Mouse (Mus musculus): ENCODE measurements around the gene 1700067K01Rik.

The 1700067K01Rik gene

GRCm38 (mm10) chr8:84001281-84002000, at the start of gene 1700067K01Rik:
TSS of gene 1700067K01Rik (plus strand) at chr8:84001502.
- peak in 1 of 2 experiments; percentile 22 for DNase-seq

GRCm38 (mm10) chr8:83954749-83955105, 46.6 kb upstream of the 1700067K01Rik start:
- no peak for DNase-seq

- peak; percentile 100 for DNase-seq
Observed at GRCm38 (mm10) chr8:83955106-83955957, 46.0 kb upstream of the 1700067K01Rik start, which contains the start of the genes Gm10644 and Asf1b. TSS of gene Gm10644 (minus strand) at chr8:83955205. TSS of gene Asf1b (plus strand) at chr8:83955507.

GRCm38 (mm10) chr8:83955958-83956218, 45.4 kb upstream of the 1700067K01Rik start:
- no peak for DNase-seq

- DNase-seq: no peak
Observed at GRCm38 (mm10) chr8:83956789-83957188, 44.5 kb upstream of the 1700067K01Rik start.

- DNase-seq: no peak
Observed at GRCm38 (mm10) chr8:83964015-83964765, 37.1 kb upstream of the 1700067K01Rik start.

- no peak for DNase-seq
Observed at GRCm38 (mm10) chr8:83967701-83968100, 33.6 kb upstream of the 1700067K01Rik start.

- DNase-seq: no peak
Observed at GRCm38 (mm10) chr8:83971121-83971520, 30.2 kb upstream of the 1700067K01Rik start.

- DNase-seq: no peak
Observed at GRCm38 (mm10) chr8:83971661-83972060, 29.6 kb upstream of the 1700067K01Rik start.

- peak; percentile 98 to 99 for DNase-seq
Observed at GRCm38 (mm10) chr8:83972150-83973120, 28.9 kb upstream of the 1700067K01Rik start, which contains the start of gene Prkaca. TSS of gene Prkaca (plus strand) at chr8:83972993.

GRCm38 (mm10) chr8:83973161-83974031, 27.9 kb upstream of the 1700067K01Rik start:
- peak in 1 of 2 experiments; percentile 38 for DNase-seq

GRCm38 (mm10) chr8:83974521-83974920, 26.8 kb upstream of the 1700067K01Rik start:
- DNase-seq: no peak

GRCm38 (mm10) chr8:83976101-83976630, 25.1 kb upstream of the 1700067K01Rik start:
- peak in 1 of 2 experiments; percentile 72 for DNase-seq

- peak in 1 of 2 experiments; percentile 42 for DNase-seq
Observed at GRCm38 (mm10) chr8:83976779-83977350, 24.4 kb upstream of the 1700067K01Rik start.

- DNase-seq: peak; percentile 46 to 48
Observed at GRCm38 (mm10) chr8:83977646-83978045, 23.7 kb upstream of the 1700067K01Rik start.

GRCm38 (mm10) chr8:83978200-83978599, 23.1 kb upstream of the 1700067K01Rik start:
- DNase-seq: no peak

- DNase-seq: no peak
Observed at GRCm38 (mm10) chr8:83980250-83980649, 21.1 kb upstream of the 1700067K01Rik start.

- peak in 1 of 2 experiments; percentile 40 for DNase-seq
Observed at GRCm38 (mm10) chr8:83980845-83981244, 20.5 kb upstream of the 1700067K01Rik start.

- no peak for DNase-seq
Observed at GRCm38 (mm10) chr8:83981533-83981932, 19.8 kb upstream of the 1700067K01Rik start.

GRCm38 (mm10) chr8:83982449-83982848, 18.9 kb upstream of the 1700067K01Rik start:
- DNase-seq: no peak

Measured in kidney, postnatal 36 days (tissue).